Mouse (Mus musculus): Measurements from ENCODE around the gene Iba57. TPM values are rescaled to one million over a fixed set of nuclear protein-coding genes. Genes with fewer than 3 reads are reported as not detected.
A peak's percentile ranks its signal among the peaks of the same experiment; 100 is the strongest.
"Not testable (repeated sequence)": the region's sequence is repeated elsewhere in the genome, so short reads cannot be mapped to it uniquely, and the experiment has no call there.

Gene Iba57
- 5.5 and 5.9 TPM in 2 replicates for polyA plus RNA-seq (2015; fragmentation: Nextera tagmentation; extraction: Ambion mirVana)

GRCm38 (mm10) chr11:59163255-59164236, at the start of gene Iba57:
Iba57 (minus strand) TSS chr11:59163739.
- WGBS, result 2% methylated on average over 59 of the region's 68 CpGs
- no peak for TF ChIP-seq EP300 (optimal IDR thresholded peaks at IDR 0.05)
- TF ChIP-seq CTCF (IDR thresholded peaks at IDR 0.05; ENCODE audit: low read depth), result peak; percentile 51; the same call in 1 of the 2 replicates
- H3K9me3 ChIP-seq (ENCODE audit: control insufficient read depth, low read length), result no peaks in the 10 kb centered on the region

DNA sequence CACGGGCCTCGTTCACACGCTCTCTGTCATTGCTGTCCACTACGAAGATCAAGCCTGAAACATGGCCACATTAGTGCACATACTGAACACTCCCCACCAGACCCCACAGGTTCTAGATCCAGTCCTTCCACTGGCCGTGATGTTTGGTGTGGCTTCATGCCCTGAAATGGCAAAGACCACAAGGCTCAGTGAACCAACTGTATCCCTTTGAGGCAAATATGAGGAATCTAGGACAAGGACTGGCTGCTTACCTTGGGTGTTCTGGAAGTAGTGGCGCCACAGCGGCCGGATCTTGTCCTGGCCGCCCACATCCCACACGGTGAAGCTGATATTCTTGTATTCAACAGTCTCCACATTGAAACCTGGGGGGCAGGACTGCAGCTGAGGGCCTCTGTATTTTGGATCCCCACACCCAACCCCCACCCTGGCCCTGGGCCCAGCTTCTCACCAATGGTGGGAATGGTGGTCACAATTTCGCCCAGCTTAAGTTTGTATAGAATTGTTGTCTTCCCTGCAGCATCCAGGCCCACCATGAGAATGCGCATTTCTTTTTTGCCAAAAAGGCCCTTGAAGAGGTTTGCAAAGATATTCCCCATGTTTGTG, 49.5 kb upstream of the Iba57 start:
- no peak overlapping the region for H3K4me2 ChIP-seq (replicated peaks; ENCODE audit: low read depth)
- no peak overlapping the region for H3K9ac ChIP-seq (ENCODE audit: low read length)
- 82% methylated on average over 12 of the region's 12 CpGs for WGBS
- TF ChIP-seq CTCF (IDR thresholded peaks at IDR 0.05; ENCODE audit: low read depth), result no peak
- TF ChIP-seq EP300 (optimal IDR thresholded peaks at IDR 0.05), result no peak
- H3K36me3 ChIP-seq (ENCODE audit: control insufficient read depth, insufficient read depth, low read length), result peaks cover 19% of the 10 kb centered on the region
- no peak for ATAC-seq (ENCODE audit: low FRiP score, low TSS enrichment)
- no peak overlapping the region for H3K27ac ChIP-seq (replicated peaks)
- no peak overlapping the region for H3K4me3 ChIP-seq (ENCODE audit: low read depth, low read length)
- H3K4me1 ChIP-seq (replicated peaks; ENCODE audit: control insufficient read depth, insufficient read depth), result peaks cover 7% of the 10 kb centered on the region; the same call in 1 of the 2 replicates
- no peaks in the 10 kb centered on the region for H3K27me3 ChIP-seq (ENCODE audit: control insufficient read depth, insufficient read depth, low read length)
- no peak for DNase-seq (ENCODE audit: low spot score)
- H3K9me3 ChIP-seq (ENCODE audit: control insufficient read depth, low read length), result no peaks in the 10 kb centered on the region

More at GRCm38 (mm10) chr11:59163255-59164236, at the start of gene Iba57:
- DNase-seq (ENCODE audit: low spot score) (peak; percentile 98), ATAC-seq (ENCODE audit: low FRiP score, low TSS enrichment) (peak; percentile 98)
- peak within 1 kb of the TSS; percentile 99 for H3K27ac ChIP-seq (replicated peaks)
- peak within 1 kb of the TSS; percentile 89 for H3K9ac ChIP-seq (ENCODE audit: low read length)
- peak within 1 kb of the TSS; percentile 63 for H3K4me3 ChIP-seq (ENCODE audit: low read depth, low read length)
- 0 out of 2 replicates have a peak, but pooled peaks cover 3% of the 10 kb centered on the region for H3K4me1 ChIP-seq (replicated peaks; ENCODE audit: control insufficient read depth, insufficient read depth)
- peak within 1 kb of the TSS; percentile 63 for H3K4me2 ChIP-seq (replicated peaks; ENCODE audit: low read depth)
- H3K27me3 ChIP-seq (ENCODE audit: control insufficient read depth, insufficient read depth, low read length), result no peaks in the 10 kb centered on the region
- peaks cover under 1% of the 10 kb centered on the region; the same call in 1 of the 2 replicates for H3K36me3 ChIP-seq (ENCODE audit: control insufficient read depth, insufficient read depth, low read length)

DNA sequence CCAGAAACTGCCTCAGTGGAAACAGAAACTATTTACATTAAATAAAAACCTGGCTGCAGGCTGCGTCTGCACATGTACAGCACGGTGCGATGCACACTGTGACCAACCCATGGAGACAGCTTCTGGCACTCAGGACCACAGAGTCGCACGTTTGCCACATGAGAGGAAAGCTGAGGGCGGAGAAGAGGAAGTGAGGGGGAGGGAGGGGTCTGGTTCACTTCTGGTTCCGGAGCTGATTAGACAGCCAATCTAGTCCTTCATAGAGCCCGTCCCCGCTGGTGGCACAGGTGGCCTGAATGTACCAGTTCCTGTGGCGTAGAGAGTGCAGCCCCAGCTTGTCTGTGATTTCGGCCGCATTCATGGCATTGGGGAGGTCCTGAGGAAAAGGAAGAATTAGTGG, 48.8 kb upstream of the Iba57 start:
- H3K36me3 ChIP-seq (ENCODE audit: control insufficient read depth, insufficient read depth, low read length), result peaks cover 19% of the 10 kb centered on the region
- not testable (repeated sequence) for H3K27ac ChIP-seq (replicated peaks); H3K4me3 ChIP-seq (ENCODE audit: low read depth, low read length); ATAC-seq (ENCODE audit: low FRiP score, low TSS enrichment); H3K4me2 ChIP-seq (replicated peaks; ENCODE audit: low read depth); H3K4me1 ChIP-seq (replicated peaks; ENCODE audit: control insufficient read depth, insufficient read depth); H3K27me3 ChIP-seq (ENCODE audit: control insufficient read depth, insufficient read depth, low read length); H3K9me3 ChIP-seq (ENCODE audit: control insufficient read depth, low read length); DNase-seq (ENCODE audit: low spot score); H3K9ac ChIP-seq (ENCODE audit: low read length)
- WGBS, result 72% methylated on average over 12 of the region's 12 CpGs

GRCm38 (mm10) chr11:59211561-59211960, 48.0 kb upstream of the Iba57 start:
- not testable (repeated sequence) for ATAC-seq (ENCODE audit: low FRiP score, low TSS enrichment); H3K27me3 ChIP-seq (ENCODE audit: control insufficient read depth, insufficient read depth, low read length); H3K4me1 ChIP-seq (replicated peaks; ENCODE audit: control insufficient read depth, insufficient read depth); H3K27ac ChIP-seq (replicated peaks); H3K9me3 ChIP-seq (ENCODE audit: control insufficient read depth, low read length); H3K4me3 ChIP-seq (ENCODE audit: low read depth, low read length); DNase-seq (ENCODE audit: low spot score); H3K4me2 ChIP-seq (replicated peaks; ENCODE audit: low read depth); H3K9ac ChIP-seq (ENCODE audit: low read length)
- WGBS, result 76% methylated on average over 8 of the region's 9 CpGs
- peaks cover 19% of the 10 kb centered on the region for H3K36me3 ChIP-seq (ENCODE audit: control insufficient read depth, insufficient read depth, low read length)

- H3K4me2 ChIP-seq (replicated peaks; ENCODE audit: low read depth), result no peak overlapping the region
- no peak overlapping the region for H3K4me3 ChIP-seq (ENCODE audit: low read depth, low read length)
- DNase-seq (ENCODE audit: low spot score), result no peak
- H3K4me1 ChIP-seq (replicated peaks; ENCODE audit: control insufficient read depth, insufficient read depth), result no peaks in the 10 kb centered on the region
- TF ChIP-seq CTCF (IDR thresholded peaks at IDR 0.05; ENCODE audit: low read depth) (no peak), EP300 (optimal IDR thresholded peaks at IDR 0.05) (no peak)
- WGBS, result 69% methylated on average over 4 of the region's 4 CpGs
- H3K36me3 ChIP-seq (ENCODE audit: control insufficient read depth, insufficient read depth, low read length), result peaks cover 23% of the 10 kb centered on the region
- no peak overlapping the region for H3K9ac ChIP-seq (ENCODE audit: low read length)
- H3K27ac ChIP-seq (replicated peaks), result no peak overlapping the region
- ATAC-seq (ENCODE audit: low FRiP score, low TSS enrichment), result no peak
- no peaks in the 10 kb centered on the region for H3K27me3 ChIP-seq (ENCODE audit: control insufficient read depth, insufficient read depth, low read length)
- no peaks in the 10 kb centered on the region for H3K9me3 ChIP-seq (ENCODE audit: control insufficient read depth, low read length)
These were observed 46.5 kb upstream of the Iba57 start for GRCm38 (mm10) chr11:59210020-59210419.

- 41% methylated on average over 5 of the region's 5 CpGs for WGBS
These were observed 46.0 kb upstream of the Iba57 start for GRCm38 (mm10) chr11:59209580-59209979.

More at GRCm38 (mm10) chr11:59209580-59209979, 46.0 kb upstream of the Iba57 start:
- TF ChIP-seq EP300 (optimal IDR thresholded peaks at IDR 0.05) (no peak), CTCF (IDR thresholded peaks at IDR 0.05; ENCODE audit: low read depth) (no peak)
- ATAC-seq (ENCODE audit: low FRiP score, low TSS enrichment) (no peak), DNase-seq (ENCODE audit: low spot score) (no peak)
- H3K27ac ChIP-seq (replicated peaks), result peak overlapping the region; percentile 96
- no peaks in the 10 kb centered on the region for H3K9me3 ChIP-seq (ENCODE audit: control insufficient read depth, low read length)
- H3K9ac ChIP-seq (ENCODE audit: low read length), result no peak overlapping the region
- H3K4me3 ChIP-seq (ENCODE audit: low read depth, low read length), result no peak overlapping the region
- H3K4me1 ChIP-seq (replicated peaks; ENCODE audit: control insufficient read depth, insufficient read depth), result no peaks in the 10 kb centered on the region
- no peaks in the 10 kb centered on the region for H3K27me3 ChIP-seq (ENCODE audit: control insufficient read depth, insufficient read depth, low read length)
- peaks cover 21% of the 10 kb centered on the region for H3K36me3 ChIP-seq (ENCODE audit: control insufficient read depth, insufficient read depth, low read length)
- peak overlapping the region; percentile 81 for H3K4me2 ChIP-seq (replicated peaks; ENCODE audit: low read depth)

Data from stomach, postnatal 0 days (tissue).